Mouse (Mus musculus) embryonic facial prominence, embryonic 11.5 days (tissue): Measurements from ENCODE around the gene Sh2b2. TPM values are rescaled to one million over a fixed set of nuclear protein-coding genes. Genes with fewer than 3 reads are reported as not detected.

Experiments
- ATAC-seq: fragments of 200-750 bp; cut with Nextera tagmentation; replicated peaks from 2 replicates; pipeline ENCODE4 v1.8.0; 2017; ENCODE audit warnings: low read depth; ENCODE audit not compliant: insufficient number of reproducible peaks, low FRiP score, low TSS enrichment
- DNase-seq: peaks from one replicate; pipeline ENCODE4 v3.0.0-alpha.2; 2015; ENCODE audit warnings: low spot score
- H3K27ac ChIP-seq: fragments of 300-500 bp; sonication (generic); replicated peaks from 2 replicates; pipeline ENCODE4 v1.5.1; 2014; ENCODE audit warnings: mild to moderate bottlenecking, low read depth, low read length, control low read depth
- H3K27me3 ChIP-seq: fragments of 300-500 bp; sonication (generic); 2 replicates; pipeline ENCODE4 v1.6.1; 2014; ENCODE audit warnings: mild to moderate bottlenecking, low read length, moderate library complexity, mixed read lengths; ENCODE audit not compliant: control insufficient read depth, insufficient read depth
- H3K36me3 ChIP-seq: fragments of 300-500 bp; sonication (generic); replicated peaks from 2 replicates; pipeline ENCODE4 v1.6.1; 2014; ENCODE audit warnings: low read depth, mild to moderate bottlenecking, low read length, moderate library complexity, mixed read lengths; ENCODE audit not compliant: control insufficient read depth, insufficient read depth
- H3K4me1 ChIP-seq: fragments of 300-500 bp; sonication (generic); 2 replicates; pipeline ENCODE4 v1.6.1; 2014; ENCODE audit warnings: low read length, mixed read lengths; ENCODE audit not compliant: control insufficient read depth, insufficient read depth
- H3K4me2 ChIP-seq: fragments of 300-500 bp; sonication (generic); 2 replicates; pipeline ENCODE4 v1.6.1; 2014; ENCODE audit warnings: low read depth, mild to moderate bottlenecking, control low read depth, low read length, moderate library complexity
- H3K4me3 ChIP-seq: fragments of 300-500 bp; sonication (generic); 2 replicates; pipeline ENCODE4 v1.5.1; 2014; ENCODE audit warnings: low read depth, low read length, control low read depth
- H3K9ac ChIP-seq: fragments of 300-500 bp; sonication (generic); replicated peaks from 2 replicates; pipeline ENCODE4 v1.6.1; 2014; ENCODE audit warnings: mild to moderate bottlenecking, control low read depth, low read length
- H3K9me3 ChIP-seq: fragments of 300-500 bp; sonication (generic); replicated peaks from 2 replicates; pipeline ENCODE4 v1.6.1; 2016; ENCODE audit warnings: mild to moderate bottlenecking, low read length, inconsistent platforms, mixed read lengths; ENCODE audit not compliant: control insufficient read depth
- WGBS: fragments of 180-500 bp; shearing (Covaris S2); extraction: QIAGEN DNeasy Blood & Tissue Kit; methylation state at CpG from one replicate; pipeline ENCODE4 v1.1.7; 2014; 5-methylcytosine and 5-hydroxymethylcytosine counted together
- polyA plus RNA-seq: library from polyadenylated mRNA; unstranded; fragments of >200 nt; fragmentation: Nextera tagmentation; extraction: Ambion mirVana; gene quantifications from 2 replicates; pipeline ENCODE4 v1.2.1, GENCODE M21; 2014

Sh2b2 gene
- polyA plus RNA-seq, 1 experiment from 2014 or later = 9.8 TPM

DNA sequence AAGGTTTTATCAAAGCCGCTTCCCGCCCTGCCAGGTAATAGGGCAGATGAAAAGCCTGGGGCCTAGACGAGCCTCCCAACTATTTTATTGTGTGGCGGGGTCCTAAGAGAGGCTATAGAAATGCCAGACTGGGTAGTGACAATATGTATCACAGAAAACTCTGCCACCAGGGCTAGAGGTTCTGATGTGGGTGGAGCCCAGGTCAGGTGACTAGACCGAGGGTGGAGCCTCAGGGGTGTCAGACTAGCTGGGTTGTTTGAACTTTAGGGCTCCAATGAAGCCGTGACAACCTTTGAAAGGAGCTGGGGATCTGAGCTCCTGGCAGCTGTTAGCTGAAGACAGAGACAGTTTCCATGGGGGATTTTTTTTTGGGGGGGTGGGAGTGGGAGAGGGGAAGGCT is 2.1 kb upstream of the Sh2b2 start:
- no peak overlapping the region for H3K4me2 ChIP-seq
- H3K27me3 ChIP-seq = no peaks in the 10 kb centered on the region
- no peaks in the 10 kb centered on the region for H3K36me3 ChIP-seq
- WGBS = 62% methylated on average over 6 of the region's 6 CpGs
- DNase-seq (no peak), ATAC-seq (no peak)
- no peak overlapping the region for H3K9ac ChIP-seq
- no peaks in the 10 kb centered on the region for H3K4me1 ChIP-seq
- no peak overlapping the region for H3K27ac ChIP-seq
- no peak overlapping the region for H3K4me3 ChIP-seq
- H3K9me3 ChIP-seq = no peaks in the 10 kb centered on the region

- H3K4me1 ChIP-seq = no peaks in the 10 kb centered on the region
- peak; percentile 1; the same call in 1 of the 2 replicates for ATAC-seq
- H3K4me3 ChIP-seq = peak overlapping the region; percentile 82
- H3K27me3 ChIP-seq = no peaks in the 10 kb centered on the region
- H3K4me2 ChIP-seq = peak overlapping the region; percentile 95
- no peak overlapping the region; the same call in 1 of the 2 replicates for H3K27ac ChIP-seq
- H3K36me3 ChIP-seq = no peaks in the 10 kb centered on the region
- peak overlapping the region; percentile 84 for H3K9ac ChIP-seq
- H3K9me3 ChIP-seq = no peaks in the 10 kb centered on the region
- WGBS = 9% methylated on average over 15 of the region's 15 CpGs
- DNase-seq = no peak
These were observed 560 bp downstream of the Sh2b2 start for GRCm38 (mm10) chr5:136245541-136246451.

DNA sequence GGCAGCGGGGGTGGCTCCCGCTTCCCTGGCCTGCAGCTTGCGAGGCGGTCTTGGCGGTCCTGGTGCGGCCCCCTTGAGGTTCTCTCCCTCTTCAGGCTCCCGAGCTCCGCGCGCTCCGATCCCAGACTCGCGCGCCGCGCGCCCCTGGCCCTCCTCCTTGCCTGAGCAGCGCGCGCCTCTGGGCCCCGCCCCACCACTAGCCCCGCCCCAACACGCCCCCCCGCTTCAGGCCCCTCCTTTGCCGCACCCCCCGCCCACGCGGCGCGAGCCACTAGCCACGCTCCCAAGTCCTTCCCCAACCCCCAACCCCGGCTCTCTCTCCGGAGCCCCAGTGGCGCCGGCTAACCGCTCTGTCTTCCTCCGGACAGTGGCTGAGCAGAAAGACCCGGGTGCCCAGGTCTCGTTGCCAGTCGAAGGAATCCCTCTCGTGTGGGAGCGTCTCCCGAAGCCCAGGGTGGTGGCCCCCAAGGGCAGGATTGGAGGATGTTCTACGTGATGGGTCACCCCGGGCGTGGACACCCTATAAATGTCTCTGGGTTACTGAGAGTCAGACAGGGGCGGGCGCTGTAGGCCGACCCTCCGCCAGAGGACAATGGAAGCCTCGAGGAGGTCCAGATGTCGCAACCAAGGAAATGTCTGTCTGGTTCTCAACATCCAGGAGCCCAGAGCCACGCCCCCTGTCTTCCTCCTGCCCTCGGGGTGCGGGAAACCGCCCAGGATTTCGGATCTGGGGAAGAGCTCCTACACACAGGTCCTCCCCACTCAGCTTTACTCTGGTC is 1.4 kb downstream of the Sh2b2 start:
- Histone ChIP-seq H3K9ac (peak overlapping the region; percentile 84), H3K4me2 (peak overlapping the region; percentile 95), H3K36me3 (no peaks in the 10 kb centered on the region), H3K4me3 (peak overlapping the region; percentile 82), H3K9me3 (no peaks in the 10 kb centered on the region), H3K27ac (peak overlapping the region; percentile 67), H3K27me3 (no peaks in the 10 kb centered on the region), H3K4me1 (no peaks in the 10 kb centered on the region)
- ATAC-seq (peak; percentile 69), DNase-seq (peak; percentile 90)
- under 1% methylated on average over 51 of the region's 57 CpGs for WGBS

GRCm38 (mm10) chr5:136243851-136244761 is 2.2 kb downstream of the Sh2b2 start:
- under 1% methylated on average over 63 of the region's 67 CpGs for WGBS
- Histone ChIP-seq H3K36me3 (no peaks in the 10 kb centered on the region), H3K9me3 (no peaks in the 10 kb centered on the region), H3K27me3 (no peaks in the 10 kb centered on the region), H3K4me1 (no peaks in the 10 kb centered on the region), H3K9ac (peak overlapping the region; percentile 84), H3K27ac (peak overlapping the region; percentile 67), H3K4me2 (peak overlapping the region; percentile 95), H3K4me3 (peak overlapping the region; percentile 82)
- peak; percentile 27 for ATAC-seq
- peak; percentile 63 for DNase-seq

GRCm38 (mm10) chr5:136241161-136241560 is 5.2 kb downstream of the Sh2b2 start:
- H3K27me3 ChIP-seq = no peaks in the 10 kb centered on the region
- WGBS = 82% methylated on average over 6 of the region's 6 CpGs
- H3K4me2 ChIP-seq = no peak overlapping the region
- H3K9me3 ChIP-seq = no peaks in the 10 kb centered on the region
- H3K9ac ChIP-seq = no peak overlapping the region
- ATAC-seq (no peak), DNase-seq (no peak)
- peaks cover 4% of the 10 kb centered on the region; the same call in 1 of the 2 replicates for H3K4me1 ChIP-seq
- H3K36me3 ChIP-seq = no peaks in the 10 kb centered on the region
- H3K4me3 ChIP-seq = no peak overlapping the region
- H3K27ac ChIP-seq = no peak overlapping the region

DNA sequence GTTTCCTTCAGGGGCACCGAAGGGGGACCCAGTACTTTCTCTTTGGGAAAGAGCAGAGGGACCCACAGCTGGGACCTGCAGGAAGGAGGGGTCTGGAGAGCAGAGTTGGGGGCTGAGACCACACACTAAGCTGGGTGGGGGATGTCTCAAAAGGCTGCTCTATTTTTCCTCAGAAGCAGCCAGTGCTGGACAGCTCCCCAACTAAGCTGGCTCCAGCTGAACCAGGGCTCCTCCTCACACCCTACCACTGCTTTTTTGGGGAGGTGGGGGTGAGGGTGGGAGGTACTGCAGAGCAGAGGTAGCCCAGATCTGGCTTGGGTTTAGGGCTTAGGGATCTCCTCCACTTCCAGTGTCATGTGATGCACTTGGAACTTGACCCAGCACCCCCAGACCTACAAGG is 6.0 kb downstream of the Sh2b2 start:
- WGBS = 50% methylated on average over 1 of the region's 1 CpGs
- Histone ChIP-seq H3K27me3 (no peaks in the 10 kb centered on the region), H3K4me3 (no peak overlapping the region), H3K36me3 (no peaks in the 10 kb centered on the region), H3K9ac (no peak overlapping the region), H3K4me2 (no peak overlapping the region), H3K9me3 (no peaks in the 10 kb centered on the region), H3K4me1 (peaks cover 4% of the 10 kb centered on the region; the same call in 1 of the 2 replicates), H3K27ac (no peak overlapping the region)
- DNase-seq (peak; percentile 54), ATAC-seq (no peak)

DNA sequence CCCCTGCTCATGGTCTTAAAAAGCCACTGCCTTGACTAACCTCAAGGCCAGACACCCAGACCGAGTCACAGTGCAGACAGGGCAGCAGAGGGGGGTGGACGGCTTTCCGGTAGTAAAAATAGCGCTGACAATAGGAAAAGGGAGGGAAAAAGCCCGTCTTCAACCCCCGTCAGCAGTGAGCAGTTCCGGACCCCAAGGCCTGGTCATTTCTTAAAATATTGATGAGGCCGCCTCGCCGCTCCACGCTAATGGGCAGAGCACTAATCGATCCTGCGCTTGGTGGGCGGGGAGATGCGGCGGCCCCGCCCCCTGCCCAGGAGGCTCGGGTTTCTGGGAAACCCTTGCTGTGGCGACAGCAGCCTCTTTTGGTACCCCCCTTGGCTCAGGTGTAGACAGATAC is 8.7 kb downstream of the Sh2b2 start:
- ATAC-seq (no peak), DNase-seq (peak; percentile 27)
- H3K27ac ChIP-seq = no peak overlapping the region

More for the DNA sequence above, 8.7 kb downstream of the Sh2b2 start:
- Histone ChIP-seq H3K36me3 (no peaks in the 10 kb centered on the region), H3K4me3 (peak overlapping the region; percentile 27), H3K4me2 (peak overlapping the region; percentile 57), H3K9me3 (no peaks in the 10 kb centered on the region), H3K9ac (peak overlapping the region; percentile 43; the same call in 1 of the 2 replicates), H3K4me1 (peaks cover 4% of the 10 kb centered on the region; the same call in 1 of the 2 replicates), H3K27me3 (no peaks in the 10 kb centered on the region)
- WGBS = 2% methylated on average over 19 of the region's 19 CpGs
